Mouse (Mus musculus) stomach, postnatal 0 days (tissue): ENCODE results near the gene Oxnad1. TPM values are rescaled to one million over a fixed set of nuclear protein-coding genes. Genes with fewer than 3 reads are reported as not detected.
A peak's percentile ranks its signal among the peaks of the same experiment; 100 is the strongest.

ENCODE experiments used
- ATAC-seq: fragments of 200-750 bp; cut with Nextera tagmentation; 2 replicates; pipeline ENCODE4 v1.8.0; 2017; ENCODE audit not compliant: low FRiP score, low TSS enrichment
- DNase-seq: peaks from one replicate; pipeline ENCODE4 v3.0.0-alpha.2; 2016; ENCODE audit warnings: low spot score
- H3K27ac ChIP-seq: fragments of 300-500 bp; sonication (generic); replicated peaks from 2 replicates; pipeline ENCODE4 v1.5.1; 2014; ENCODE audit warnings: mild to moderate bottlenecking, control low read depth
- H3K27me3 ChIP-seq: fragments of 300-500 bp; sonication (generic); 2 replicates; pipeline ENCODE4 v1.6.1; 2014; ENCODE audit warnings: low read length; ENCODE audit not compliant: control insufficient read depth, insufficient read depth
- H3K36me3 ChIP-seq: fragments of 300-500 bp; sonication (generic); 2 replicates; pipeline ENCODE4 v1.6.1; 2014; ENCODE audit warnings: low read length, mixed read lengths; ENCODE audit not compliant: control insufficient read depth, insufficient read depth
- H3K4me1 ChIP-seq: fragments of 300-500 bp; sonication (generic); replicated peaks from 2 replicates; pipeline ENCODE4 v1.6.1; 2014; ENCODE audit warnings: antibody characterized with exemption; ENCODE audit not compliant: control insufficient read depth, insufficient read depth
- H3K4me2 ChIP-seq: fragments of 300-500 bp; sonication (generic); replicated peaks from 2 replicates; pipeline ENCODE4 v1.6.1; 2014; ENCODE audit warnings: low read depth, mild to moderate bottlenecking, control low read depth, moderate library complexity
- H3K4me3 ChIP-seq: fragments of 300-500 bp; sonication (generic); 2 replicates; pipeline ENCODE4 v1.5.1; 2014; ENCODE audit warnings: low read depth, low read length, control low read depth
- H3K9ac ChIP-seq: fragments of 300-500 bp; sonication (generic); 2 replicates; pipeline ENCODE4 v1.6.1; 2014; ENCODE audit warnings: mild to moderate bottlenecking, low read length, control low read depth, mixed read lengths
- H3K9me3 ChIP-seq: fragments of 300-500 bp; sonication (generic); 2 replicates; pipeline ENCODE4 v1.6.1; 2016; ENCODE audit warnings: low read length; ENCODE audit not compliant: control insufficient read depth
- CTCF ChIP-seq: IDR thresholded peaks from 2 replicates; pipeline ENCODE4 v1.5.1; 2016; ENCODE audit warnings: antibody characterized with exemption, low read depth, mild to moderate bottlenecking, moderate library complexity
- EP300 ChIP-seq: optimal IDR thresholded peaks from 2 replicates; pipeline ENCODE3; 2016; ENCODE audit warnings: antibody characterized with exemption
- WGBS: fragments of 180-500 bp; shearing (Covaris S2); extraction: QIAGEN DNeasy Blood & Tissue Kit; methylation state at CpG from one replicate; pipeline ENCODE4 v1.1.7; 2014; 5-methylcytosine and 5-hydroxymethylcytosine counted together
- polyA plus RNA-seq: library from polyadenylated mRNA; unstranded; fragments of >200 nt; fragmentation: Nextera tagmentation; extraction: Ambion mirVana; gene quantifications from 2 replicates; pipeline ENCODE4 v1.2.1, GENCODE M21; 2015

The Oxnad1 gene
- polyA plus RNA-seq, 1 experiment from 2014 or later = 17.7 TPM

DNA sequence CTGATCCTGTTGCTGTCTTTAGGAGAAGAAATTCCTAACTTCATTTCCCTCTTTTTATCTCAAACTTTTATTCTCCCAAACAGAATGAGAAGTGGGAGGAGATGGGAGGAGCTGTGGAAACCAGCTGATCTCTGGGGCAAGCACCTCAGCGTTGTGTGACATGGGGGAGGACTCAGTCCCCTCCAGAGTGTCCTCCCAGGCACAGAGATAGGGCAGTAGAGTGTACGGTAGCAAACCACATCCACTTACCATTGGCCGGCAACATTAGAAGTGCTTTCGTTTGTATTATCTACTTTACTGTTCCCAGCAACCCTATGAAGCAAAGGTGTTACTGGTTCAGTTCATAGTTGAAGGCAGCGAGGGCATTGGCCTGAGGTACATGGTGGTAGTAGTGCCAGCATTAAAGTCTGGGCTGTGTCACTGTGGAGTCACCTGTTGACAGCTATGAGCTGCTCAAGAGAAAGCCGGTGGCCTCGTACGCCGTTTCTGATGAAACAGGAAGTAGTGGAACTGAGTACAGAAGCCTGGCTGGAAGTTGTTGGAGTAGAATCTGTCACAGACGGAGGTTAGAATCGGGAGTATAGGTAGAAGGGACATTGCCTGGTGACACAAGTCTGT is 8.4 kb downstream of the Oxnad1 start:
- DNase-seq = no peak
- H3K36me3 ChIP-seq = peaks cover 17% of the 10 kb centered on the region; the same call in 1 of the 2 replicates
- WGBS = 80% methylated on average over 11 of the region's 11 CpGs

DNA sequence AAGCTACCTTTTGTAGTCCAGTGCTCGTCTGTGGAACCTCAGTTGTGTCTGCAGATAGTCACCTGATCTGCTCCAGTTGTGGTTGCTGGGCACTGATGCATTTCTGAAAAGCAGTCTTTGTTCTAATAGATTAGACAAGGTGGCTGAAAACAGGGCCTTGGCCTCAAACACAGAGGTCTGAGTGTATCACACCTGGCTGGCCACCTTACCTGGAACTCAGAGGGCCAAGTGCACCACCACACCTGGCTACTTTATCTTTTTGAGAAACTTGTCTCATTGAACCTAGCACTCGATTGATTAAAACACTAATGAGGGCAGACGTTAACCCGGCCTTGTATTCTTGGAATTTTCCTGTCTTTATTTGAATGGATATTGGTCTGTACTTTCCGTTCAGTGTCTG is 10.5 kb downstream of the Oxnad1 start:
- no peaks in the 10 kb centered on the region for H3K27me3 ChIP-seq
- no peaks in the 10 kb centered on the region for H3K4me1 ChIP-seq
- TF ChIP-seq EP300 = no peak
- no peak for TF ChIP-seq CTCF
- no peak overlapping the region for H3K27ac ChIP-seq
- 78% methylated on average over 5 of the region's 5 CpGs for WGBS
- DNase-seq = no peak
- no peak for ATAC-seq
- H3K36me3 ChIP-seq = peaks cover 31% of the 10 kb centered on the region; the same call in 1 of the 2 replicates
- H3K9me3 ChIP-seq = no peaks in the 10 kb centered on the region
- no peak overlapping the region for H3K9ac ChIP-seq
- no peak overlapping the region for H3K4me3 ChIP-seq
- H3K4me2 ChIP-seq = no peak overlapping the region

More for the DNA sequence above, 8.4 kb downstream of the Oxnad1 start:
- Histone ChIP-seq H3K27ac (no peak overlapping the region), H3K9ac (no peak overlapping the region), H3K4me1 (no peaks in the 10 kb centered on the region), H3K27me3 (no peaks in the 10 kb centered on the region), H3K4me2 (no peak overlapping the region), H3K9me3 (no peaks in the 10 kb centered on the region), H3K4me3 (no peak overlapping the region)
- TF ChIP-seq CTCF = no peak
- no peak for TF ChIP-seq EP300
- no peak for ATAC-seq

DNA sequence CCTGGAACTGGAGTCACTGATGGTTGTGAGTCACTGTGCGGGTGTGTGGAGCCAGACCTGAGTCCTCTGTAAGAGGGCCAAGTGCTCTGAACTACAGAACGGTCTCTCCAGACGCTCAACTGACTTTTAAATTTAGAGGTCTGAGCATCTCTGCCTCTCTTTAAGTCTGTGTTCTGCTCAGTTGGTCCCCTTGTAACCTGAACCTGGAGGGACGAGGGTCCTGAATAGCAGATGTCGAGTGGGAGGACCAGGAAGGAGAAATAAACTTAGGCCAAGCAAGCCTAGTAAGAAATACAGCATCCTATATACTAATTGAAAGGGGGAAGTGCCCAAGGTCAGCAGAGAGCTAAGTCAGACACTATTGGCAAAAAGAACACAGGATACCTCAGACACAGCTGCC is 11.6 kb downstream of the Oxnad1 start:
- Histone ChIP-seq H3K36me3 (peaks cover 33% of the 10 kb centered on the region; the same call in 1 of the 2 replicates), H3K27me3 (no peaks in the 10 kb centered on the region), H3K27ac (no peak overlapping the region), H3K4me3 (no peak overlapping the region), H3K4me1 (no peaks in the 10 kb centered on the region), H3K4me2 (no peak overlapping the region), H3K9ac (no peak overlapping the region), H3K9me3 (no peaks in the 10 kb centered on the region)
- WGBS = 92% methylated on average over 5 of the region's 5 CpGs
- DNase-seq = no peak
- no peak for TF ChIP-seq EP300
- no peak for TF ChIP-seq CTCF
- ATAC-seq = no peak

DNA sequence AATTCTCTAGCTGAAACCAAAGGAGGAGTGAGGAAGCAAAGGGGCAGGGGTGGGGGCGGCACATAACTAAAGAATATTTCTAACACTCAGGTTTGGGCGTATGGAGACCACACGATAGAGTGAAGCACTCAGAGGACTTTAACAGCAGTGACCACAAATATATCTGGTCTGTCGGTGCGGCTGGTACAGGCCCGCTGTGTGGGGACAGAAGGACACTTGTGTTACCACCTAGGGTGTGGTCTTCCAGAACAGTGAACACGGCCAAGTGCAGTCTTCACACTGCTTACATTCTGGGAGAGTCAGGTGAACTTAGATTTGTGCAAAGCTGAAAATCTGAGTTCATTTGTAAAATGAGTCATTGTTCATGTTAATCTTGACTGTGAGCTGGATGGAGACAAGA is 12.5 kb downstream of the Oxnad1 start:
- Histone ChIP-seq H3K27me3 (no peaks in the 10 kb centered on the region), H3K27ac (no peak overlapping the region), H3K9me3 (no peaks in the 10 kb centered on the region), H3K4me2 (no peak overlapping the region), H3K9ac (no peak overlapping the region), H3K4me1 (no peaks in the 10 kb centered on the region), H3K4me3 (no peak overlapping the region), H3K36me3 (peaks cover 33% of the 10 kb centered on the region; the same call in 1 of the 2 replicates)
- 96% methylated on average over 7 of the region's 7 CpGs for WGBS
- 0 out of 2 replicates have a peak, but pooled peaks have one; percentile 59 for ATAC-seq
- no peak for TF ChIP-seq EP300
- TF ChIP-seq CTCF = no peak
- no peak for DNase-seq

DNA sequence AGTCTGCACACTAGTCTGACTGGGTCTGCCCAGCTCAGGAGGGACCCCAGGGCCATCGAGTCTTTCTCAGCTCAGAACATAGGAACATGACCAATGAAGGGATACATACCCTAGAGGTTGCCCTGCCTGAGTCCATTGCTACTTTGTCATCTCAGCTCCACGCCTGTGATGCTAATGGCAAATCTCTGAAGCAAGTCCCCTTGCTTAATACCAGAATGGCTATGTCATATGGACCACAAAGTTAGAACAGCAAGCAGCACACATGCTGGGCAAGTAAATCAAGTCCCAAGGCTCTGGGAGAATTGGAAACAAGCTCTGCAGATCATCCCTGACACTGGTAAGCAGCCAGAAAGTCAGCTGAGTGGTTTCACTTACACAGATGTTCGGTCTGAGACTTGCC is 13.8 kb downstream of the Oxnad1 start:
- TF ChIP-seq CTCF = no peak
- no peak for TF ChIP-seq EP300
- DNase-seq = no peak
- WGBS = 95% methylated on average over 3 of the region's 3 CpGs
- Histone ChIP-seq H3K4me3 (no peak overlapping the region), H3K36me3 (peaks cover 29% of the 10 kb centered on the region; the same call in 1 of the 2 replicates), H3K4me1 (no peaks in the 10 kb centered on the region), H3K27ac (no peak overlapping the region), H3K4me2 (no peak overlapping the region), H3K27me3 (no peaks in the 10 kb centered on the region), H3K9ac (no peak overlapping the region), H3K9me3 (no peaks in the 10 kb centered on the region)
- ATAC-seq = no peak

DNA sequence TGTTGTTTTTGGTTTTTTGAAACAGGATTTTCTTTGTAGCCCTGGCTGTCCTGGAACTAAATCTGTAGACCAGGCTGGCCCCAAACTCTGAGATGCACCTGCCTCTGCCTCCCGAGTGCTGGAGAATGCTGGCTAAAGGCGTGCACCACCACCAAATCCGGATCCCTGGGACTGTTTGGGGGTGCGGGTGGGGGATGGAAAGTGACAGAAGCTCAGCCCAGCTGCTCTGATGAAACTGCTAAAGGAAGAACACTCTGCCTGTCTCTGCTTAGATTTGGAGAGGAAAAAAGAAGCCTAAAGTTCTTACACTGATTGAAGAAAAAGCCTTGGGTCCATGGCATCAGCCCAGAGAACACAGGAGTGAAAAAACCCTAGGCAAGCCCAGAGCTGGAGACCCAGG is 18.4 kb downstream of the Oxnad1 start:
- H3K9ac ChIP-seq = no peak overlapping the region
- no peak for TF ChIP-seq CTCF
- TF ChIP-seq EP300 = no peak
- H3K27me3 ChIP-seq = no peaks in the 10 kb centered on the region
- DNase-seq (no peak), ATAC-seq (no peak)
- H3K9me3 ChIP-seq = no peaks in the 10 kb centered on the region
- H3K4me3 ChIP-seq = no peak overlapping the region
- H3K27ac ChIP-seq = no peak overlapping the region
- 83% methylated on average over 4 of the region's 4 CpGs for WGBS
- H3K4me1 ChIP-seq = no peaks in the 10 kb centered on the region
- peaks cover 17% of the 10 kb centered on the region; the same call in 1 of the 2 replicates for H3K36me3 ChIP-seq
- no peak overlapping the region for H3K4me2 ChIP-seq
